Mouse (Mus musculus) bone marrow macrophage, adult 2 months (primary cell): ENCODE data around the gene Crim1.

Source experiments
- CTCF ChIP-seq: IDR thresholded peaks from 2 replicates; pipeline ENCODE4 v1.5.1; 2012; ENCODE audit warnings: low read depth, mild to moderate bottlenecking, low read length, moderate library complexity
- POLR2A ChIP-seq: IDR thresholded peaks from 2 replicates; pipeline ENCODE4 v1.6.1; 2012; ENCODE audit warnings: mild to moderate bottlenecking, low read depth, low read length, borderline replicate concordance

GRCm38 (mm10) chr17:78233873-78234272 is 33.8 kb downstream of the Crim1 start:
- no peak for TF ChIP-seq CTCF
- TF ChIP-seq POLR2A: no peak
